Mouse (Mus musculus) neural tube, embryonic 12.5 days (tissue): ENCODE measurements around the gene Cby1. TPM values are rescaled to one million over a fixed set of nuclear protein-coding genes. Genes with fewer than 3 reads are reported as not detected.
A peak's percentile ranks its signal among the peaks of the same experiment; 100 is the strongest.

Source experiments
- ATAC-seq: fragments of 200-750 bp; cut with Nextera tagmentation; 2 replicates; pipeline ENCODE4 v1.8.0; 2017; ENCODE audit warnings: low read depth, mild to moderate bottlenecking, moderate TSS enrichment, moderate library complexity; ENCODE audit not compliant: low FRiP score
- H3K27ac ChIP-seq: fragments of 300-500 bp; sonication (generic); 2 replicates; pipeline ENCODE4 v1.5.1; 2016
- H3K27me3 ChIP-seq: fragments of 300-500 bp; sonication (generic); replicated peaks from 2 replicates; pipeline ENCODE4 v1.6.1; 2016; ENCODE audit warnings: mild to moderate bottlenecking
- H3K36me3 ChIP-seq: fragments of 300-500 bp; sonication (generic); 2 replicates; pipeline ENCODE4 v1.6.1; 2016; ENCODE audit warnings: mild to moderate bottlenecking
- H3K4me1 ChIP-seq: fragments of 300-500 bp; sonication (generic); 2 replicates; pipeline ENCODE4 v1.6.1; 2016
- H3K4me2 ChIP-seq: fragments of 300-500 bp; sonication (generic); replicated peaks from 2 replicates; pipeline ENCODE4 v1.6.1; 2016; ENCODE audit warnings: mild to moderate bottlenecking
- H3K4me3 ChIP-seq: fragments of 300-500 bp; sonication (generic); 2 replicates; pipeline ENCODE4 v1.5.1; 2016
- H3K9ac ChIP-seq: fragments of 300-500 bp; sonication (generic); 2 replicates; pipeline ENCODE4 v1.6.1; 2016; ENCODE audit warnings: mild to moderate bottlenecking
- H3K9me3 ChIP-seq: fragments of 300-500 bp; sonication (generic); 2 replicates; pipeline ENCODE4 v1.6.1; 2016; ENCODE audit warnings: mild to moderate bottlenecking
- WGBS: fragments of 180-500 bp; shearing (Covaris S2); methylation state at CpG from one replicate; pipeline ENCODE4 v1.1.7; 2016; 5-methylcytosine and 5-hydroxymethylcytosine counted together
- polyA plus RNA-seq: library from polyadenylated mRNA; unstranded; fragments of >200 nt; fragmentation: Nextera tagmentation; extraction: Ambion mirVana; gene quantifications from 2 replicates; pipeline ENCODE4 v1.2.1, GENCODE M21; 2016

Gene Cby1
- polyA plus RNA-seq, 1 experiment from 2014 or later, result 74.2 TPM

DNA sequence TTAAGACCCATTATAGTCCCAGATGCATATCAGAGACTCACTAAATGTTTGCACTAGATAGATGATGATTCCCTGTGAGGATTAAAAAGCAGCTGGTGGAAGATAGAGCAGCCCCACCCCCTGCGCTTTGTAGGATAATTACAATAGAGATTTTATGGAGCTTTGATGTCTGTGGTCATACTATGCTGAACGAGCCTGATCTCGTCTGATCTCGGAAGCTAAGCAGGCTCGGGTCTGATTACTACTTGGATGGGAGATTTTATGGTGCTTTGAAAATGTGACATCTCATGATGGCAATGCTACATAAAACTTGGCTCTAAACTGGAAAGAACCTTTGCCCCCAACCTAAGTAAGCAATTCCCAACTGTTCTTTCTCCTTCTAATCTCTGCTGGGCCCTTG is 33.3 kb downstream of the Cby1 start:
- no peak overlapping the region for H3K27ac ChIP-seq
- no peak for ATAC-seq
- H3K9me3 ChIP-seq, result no peaks in the 10 kb centered on the region
- peaks cover 38% of the 10 kb centered on the region for H3K4me1 ChIP-seq
- 0 out of 2 replicates have a peak overlapping the region, but pooled peaks have one; percentile 26 for H3K9ac ChIP-seq
- 63% methylated on average over 5 of the region's 5 CpGs for WGBS
- no peak overlapping the region for H3K4me3 ChIP-seq
- H3K36me3 ChIP-seq, result 0 out of 2 replicates have a peak, but pooled peaks cover 7% of the 10 kb centered on the region
- peak overlapping the region; percentile 82 for H3K4me2 ChIP-seq
- no peaks in the 10 kb centered on the region for H3K27me3 ChIP-seq

DNA sequence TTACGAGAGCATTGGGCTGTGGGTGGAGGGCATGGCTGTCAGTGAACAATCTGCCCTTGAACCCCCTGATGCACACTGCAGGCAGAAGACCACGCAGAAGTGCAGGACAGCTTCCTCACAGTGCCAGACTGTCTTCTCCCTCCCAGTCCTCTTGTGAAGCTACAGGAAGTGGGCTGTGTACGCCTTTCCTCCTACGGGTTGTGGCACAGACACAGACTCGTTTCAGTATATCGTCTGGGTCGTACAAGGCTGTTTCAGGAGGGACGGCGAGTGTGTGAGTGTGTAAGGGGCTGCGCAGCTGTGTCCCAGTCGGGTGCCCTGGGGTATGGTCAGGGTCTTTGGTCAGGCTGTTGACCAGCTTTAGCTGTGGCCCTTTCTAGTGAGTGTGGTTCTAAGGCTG is 34.7 kb downstream of the Cby1 start:
- H3K4me3 ChIP-seq, result no peak overlapping the region
- H3K27me3 ChIP-seq, result no peaks in the 10 kb centered on the region
- H3K27ac ChIP-seq, result no peak overlapping the region
- H3K9ac ChIP-seq, result no peak overlapping the region
- ATAC-seq, result no peak
- no peaks in the 10 kb centered on the region for H3K9me3 ChIP-seq
- H3K36me3 ChIP-seq, result 0 out of 2 replicates have a peak, but pooled peaks cover 7% of the 10 kb centered on the region
- 92% methylated on average over 11 of the region's 11 CpGs for WGBS
- 0 out of 2 replicates have a peak overlapping the region, but pooled peaks have one; percentile 9 for H3K4me2 ChIP-seq
- H3K4me1 ChIP-seq, result peaks cover 45% of the 10 kb centered on the region

DNA sequence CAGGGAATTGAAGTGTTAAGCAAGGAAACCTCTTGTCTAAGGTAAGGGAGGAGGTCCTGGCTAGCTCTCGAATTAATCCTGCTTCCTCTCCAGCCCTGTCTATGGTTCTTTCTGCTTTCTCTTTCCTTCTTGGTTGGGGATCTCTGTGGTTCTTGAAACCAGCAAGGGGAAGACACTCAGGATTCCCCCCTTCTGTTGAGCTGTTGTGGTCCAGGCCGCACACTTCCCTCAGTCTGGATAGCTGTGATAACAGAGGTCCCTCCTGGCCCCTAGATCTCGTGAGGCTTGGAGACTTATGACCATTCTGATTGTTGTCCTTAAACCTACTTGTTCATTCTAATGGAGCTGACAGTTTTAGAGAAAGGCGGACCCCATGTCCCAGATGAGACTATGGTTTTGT is 35.5 kb downstream of the Cby1 start:
- Histone ChIP-seq H3K4me3 (no peak overlapping the region), H3K9ac (no peak overlapping the region), H3K9me3 (no peaks in the 10 kb centered on the region), H3K27ac (no peak overlapping the region), H3K36me3 (0 out of 2 replicates have a peak, but pooled peaks cover 13% of the 10 kb centered on the region), H3K4me2 (no peak overlapping the region), H3K4me1 (peaks cover 41% of the 10 kb centered on the region), H3K27me3 (no peaks in the 10 kb centered on the region)
- ATAC-seq, result no peak
- WGBS, result 89% methylated on average over 4 of the region's 4 CpGs

DNA sequence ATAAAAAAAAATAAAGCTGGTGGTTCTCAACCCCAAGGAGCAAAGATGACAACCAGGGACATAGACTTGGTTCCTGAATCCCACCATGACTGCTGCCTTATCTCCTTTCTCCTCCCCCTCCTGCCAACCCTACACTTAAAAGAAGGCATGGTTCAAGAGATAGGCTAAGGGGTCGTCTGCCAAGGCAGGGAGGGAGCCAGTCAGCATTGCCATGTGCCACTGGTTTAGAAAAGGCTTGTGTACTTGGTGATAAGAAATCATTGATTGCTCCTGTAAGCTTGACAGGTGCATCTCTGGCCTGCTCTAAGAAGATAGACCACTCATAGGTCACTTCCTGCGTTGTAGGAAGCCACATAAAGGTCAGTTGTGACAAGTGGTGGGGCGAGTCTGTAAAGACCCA is 36.5 kb downstream of the Cby1 start:
- Histone ChIP-seq H3K4me2 (no peak overlapping the region), H3K4me3 (no peak overlapping the region), H3K36me3 (0 out of 2 replicates have a peak, but pooled peaks cover 13% of the 10 kb centered on the region), H3K27me3 (no peaks in the 10 kb centered on the region), H3K9ac (no peak overlapping the region), H3K9me3 (no peaks in the 10 kb centered on the region), H3K27ac (no peak overlapping the region), H3K4me1 (peaks cover 34% of the 10 kb centered on the region)
- 68% methylated on average over 3 of the region's 3 CpGs for WGBS
- no peak for ATAC-seq

DNA sequence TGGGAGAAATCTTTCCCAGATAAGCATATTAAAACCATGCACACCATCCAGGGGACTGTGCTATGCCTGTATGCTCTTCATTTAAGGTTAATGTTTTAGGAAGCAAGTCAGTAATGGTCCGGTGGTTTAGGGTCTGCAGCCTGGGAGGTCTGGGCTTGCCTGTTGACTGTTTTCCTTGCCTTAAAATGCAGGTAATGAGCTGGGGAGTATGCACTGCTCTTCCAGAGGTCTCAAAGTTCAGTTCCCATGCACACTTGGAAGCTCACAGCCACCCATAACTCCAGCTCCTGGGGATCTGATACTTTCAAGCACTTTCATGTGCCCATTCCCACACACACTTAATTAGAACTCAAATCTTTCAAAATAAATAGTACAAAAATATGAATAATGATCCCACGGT is 37.5 kb downstream of the Cby1 start:
- Histone ChIP-seq H3K9me3 (no peaks in the 10 kb centered on the region), H3K9ac (no peak overlapping the region), H3K4me2 (no peak overlapping the region), H3K27me3 (no peaks in the 10 kb centered on the region), H3K36me3 (0 out of 2 replicates have a peak, but pooled peaks cover 13% of the 10 kb centered on the region), H3K4me1 (peaks cover 30% of the 10 kb centered on the region), H3K27ac (no peak overlapping the region), H3K4me3 (no peak overlapping the region)
- 91% methylated on average over 2 of the region's 2 CpGs for WGBS
- no peak for ATAC-seq

DNA sequence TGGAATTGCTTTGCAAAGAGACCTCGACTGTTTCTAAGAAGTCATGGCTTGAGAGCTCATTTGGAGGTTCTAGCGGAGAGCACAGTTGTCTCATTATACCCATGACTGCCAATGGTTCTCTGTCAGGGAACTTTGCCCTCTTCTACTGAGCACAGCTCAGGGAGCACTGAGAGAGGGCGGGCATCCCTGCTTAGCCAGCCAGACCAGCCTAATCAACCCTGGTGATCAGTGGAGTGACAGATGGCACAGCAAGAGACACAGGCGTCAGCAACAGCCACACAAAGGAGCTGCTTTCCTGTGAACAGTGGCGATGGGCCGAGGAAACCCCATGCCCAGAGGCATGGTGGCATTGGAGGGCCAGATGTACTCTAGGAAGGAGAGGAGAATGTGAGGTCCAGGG is 38.0 kb downstream of the Cby1 start:
- Histone ChIP-seq H3K27ac (no peak overlapping the region), H3K4me3 (no peak overlapping the region), H3K4me1 (peaks cover 25% of the 10 kb centered on the region), H3K9ac (no peak overlapping the region), H3K36me3 (0 out of 2 replicates have a peak, but pooled peaks cover 13% of the 10 kb centered on the region), H3K9me3 (no peaks in the 10 kb centered on the region), H3K27me3 (no peaks in the 10 kb centered on the region), H3K4me2 (no peak overlapping the region)
- no peak for ATAC-seq
- 70% methylated on average over 6 of the region's 6 CpGs for WGBS

DNA sequence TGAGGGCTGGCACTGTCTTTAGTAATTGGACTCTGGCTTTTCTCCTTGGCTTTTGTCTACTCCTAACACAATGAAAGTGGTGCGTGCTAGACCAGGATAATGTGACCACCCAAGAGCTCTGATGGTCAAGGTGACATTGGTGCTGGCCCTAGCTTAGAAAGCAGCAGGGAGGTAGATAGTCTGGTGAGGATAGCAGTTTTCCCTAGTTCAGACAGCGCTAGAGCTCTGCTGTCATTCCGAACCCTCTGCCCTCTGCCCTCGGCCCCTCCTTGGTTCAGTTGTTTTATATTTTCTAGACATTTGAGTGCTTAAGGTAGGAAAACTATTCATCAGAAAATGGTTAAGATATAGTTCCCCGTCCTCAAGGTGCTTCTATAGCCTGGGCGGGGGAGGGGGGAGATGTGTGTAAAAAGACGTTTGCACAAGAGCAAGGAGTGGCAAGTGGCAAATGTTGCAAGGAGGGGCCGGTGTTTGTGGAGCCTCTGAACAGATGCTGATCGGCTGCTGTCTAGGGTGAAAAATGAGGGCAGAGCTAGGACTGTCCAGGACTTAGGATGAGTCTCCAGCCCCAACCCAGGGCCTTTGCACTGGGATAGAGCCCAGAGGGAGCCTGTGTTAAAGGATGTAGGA is 38.7 kb downstream of the Cby1 start:
- H3K9me3 ChIP-seq, result no peaks in the 10 kb centered on the region
- peaks cover 19% of the 10 kb centered on the region; the same call in 1 of the 2 replicates for H3K4me1 ChIP-seq
- H3K27me3 ChIP-seq, result no peaks in the 10 kb centered on the region
- H3K4me3 ChIP-seq, result no peak overlapping the region
- WGBS, result 77% methylated on average over 9 of the region's 9 CpGs
- H3K27ac ChIP-seq, result no peak overlapping the region
- no peak for ATAC-seq
- no peak overlapping the region for H3K4me2 ChIP-seq
- H3K36me3 ChIP-seq, result 0 out of 2 replicates have a peak, but pooled peaks cover 13% of the 10 kb centered on the region
- no peak overlapping the region for H3K9ac ChIP-seq

DNA sequence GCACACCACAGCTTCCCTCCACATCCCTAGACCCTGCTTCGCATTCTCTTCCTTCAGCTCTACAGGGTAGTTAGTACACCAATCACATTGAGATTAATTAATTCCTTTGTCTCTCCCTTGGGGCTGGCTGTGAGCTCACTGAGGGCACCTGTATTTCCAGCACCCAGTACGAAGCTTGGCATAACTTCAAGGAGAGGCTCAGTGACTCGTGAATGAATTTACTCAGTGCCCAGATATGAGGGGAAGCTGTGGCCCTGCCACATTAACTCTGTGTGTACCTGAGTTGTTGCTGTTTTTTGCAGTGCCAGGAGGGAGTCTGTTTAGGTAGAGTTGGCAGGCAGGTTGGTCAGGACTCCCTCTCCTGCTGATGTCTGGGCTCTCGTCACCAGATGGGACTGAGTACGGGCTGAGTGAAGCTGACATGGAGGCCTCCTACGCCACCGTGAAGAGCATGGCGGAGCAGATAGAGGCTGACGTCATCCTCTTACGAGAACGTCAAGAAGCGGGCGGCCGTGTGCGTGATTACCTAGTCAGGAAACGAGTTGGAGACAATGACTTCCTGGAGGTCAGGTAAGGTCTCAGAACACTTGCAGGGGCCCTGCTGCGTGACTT is 47.7 kb downstream of the Cby1 start:
- no peak overlapping the region for H3K4me3 ChIP-seq
- no peak overlapping the region for H3K9ac ChIP-seq
- ATAC-seq, result no peak
- no peaks in the 10 kb centered on the region for H3K4me1 ChIP-seq
- no peak overlapping the region for H3K27ac ChIP-seq
- WGBS, result 91% methylated on average over 17 of the region's 17 CpGs
- H3K4me2 ChIP-seq, result no peak overlapping the region
- no peaks in the 10 kb centered on the region for H3K27me3 ChIP-seq
- H3K36me3 ChIP-seq, result peaks cover 49% of the 10 kb centered on the region
- no peaks in the 10 kb centered on the region for H3K9me3 ChIP-seq

DNA sequence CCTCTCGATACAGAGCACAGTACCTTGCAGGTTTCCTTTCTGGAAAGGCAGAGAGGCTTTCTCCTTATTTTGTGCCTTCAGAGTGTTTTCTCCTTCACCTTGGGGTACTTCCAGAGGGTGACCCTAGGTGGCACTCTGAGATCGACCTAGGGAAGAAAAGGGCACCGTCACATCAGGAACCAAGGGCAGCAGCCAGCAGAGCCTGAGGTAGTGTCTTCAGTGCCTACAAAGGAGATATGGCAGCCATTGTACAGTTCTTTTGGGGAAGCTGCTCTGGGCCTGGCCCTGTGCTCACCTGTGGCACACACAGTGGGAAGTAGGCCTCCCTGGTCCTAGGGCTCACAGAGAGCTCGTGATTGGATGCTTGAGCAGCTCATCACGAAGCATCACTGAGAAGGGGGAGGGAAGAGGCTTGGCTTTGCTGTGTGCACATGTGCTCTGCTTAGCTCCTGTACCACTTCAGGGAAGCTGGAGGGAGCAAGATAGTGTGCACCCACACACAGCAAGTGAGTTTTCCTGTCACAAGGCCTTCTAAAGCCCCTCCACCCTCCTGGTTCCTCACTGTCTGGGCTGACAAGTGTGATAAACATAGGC is 49.3 kb downstream of the Cby1 start:
- H3K27me3 ChIP-seq, result no peaks in the 10 kb centered on the region
- no peak overlapping the region for H3K9ac ChIP-seq
- no peaks in the 10 kb centered on the region for H3K4me1 ChIP-seq
- H3K9me3 ChIP-seq, result no peaks in the 10 kb centered on the region
- H3K36me3 ChIP-seq, result peaks cover 65% of the 10 kb centered on the region
- no peak overlapping the region for H3K4me2 ChIP-seq
- no peak for ATAC-seq
- H3K27ac ChIP-seq, result no peak overlapping the region
- WGBS, result 91% methylated on average over 5 of the region's 5 CpGs
- H3K4me3 ChIP-seq, result no peak overlapping the region

DNA sequence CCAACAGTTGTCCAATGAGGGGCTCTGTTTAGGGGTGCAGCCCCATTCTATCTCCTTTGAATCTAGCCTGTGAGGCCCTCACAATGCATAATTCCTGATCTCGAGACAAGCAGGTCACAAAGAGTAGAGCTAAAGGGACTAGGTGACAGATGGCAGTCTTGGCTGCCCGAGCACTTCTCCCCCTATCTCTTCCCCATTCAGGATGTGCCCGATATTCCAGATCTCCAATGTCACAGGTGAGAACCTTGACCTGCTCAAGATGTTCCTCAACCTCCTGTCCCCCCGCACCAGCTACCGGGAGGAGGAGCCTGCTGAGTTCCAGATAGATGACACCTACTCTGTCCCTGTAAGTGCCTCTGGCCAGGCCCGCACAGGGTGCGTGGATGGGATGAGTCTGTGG is 56.6 kb downstream of the Cby1 start:
- H3K27ac ChIP-seq, result no peak overlapping the region
- WGBS, result 95% methylated on average over 7 of the region's 7 CpGs
- peaks cover 96% of the 10 kb centered on the region for H3K36me3 ChIP-seq
- ATAC-seq, result no peak
- no peaks in the 10 kb centered on the region for H3K4me1 ChIP-seq
- H3K4me3 ChIP-seq, result no peak overlapping the region
- H3K9ac ChIP-seq, result no peak overlapping the region
- H3K9me3 ChIP-seq, result no peaks in the 10 kb centered on the region
- no peak overlapping the region for H3K4me2 ChIP-seq
- H3K27me3 ChIP-seq, result no peaks in the 10 kb centered on the region

DNA sequence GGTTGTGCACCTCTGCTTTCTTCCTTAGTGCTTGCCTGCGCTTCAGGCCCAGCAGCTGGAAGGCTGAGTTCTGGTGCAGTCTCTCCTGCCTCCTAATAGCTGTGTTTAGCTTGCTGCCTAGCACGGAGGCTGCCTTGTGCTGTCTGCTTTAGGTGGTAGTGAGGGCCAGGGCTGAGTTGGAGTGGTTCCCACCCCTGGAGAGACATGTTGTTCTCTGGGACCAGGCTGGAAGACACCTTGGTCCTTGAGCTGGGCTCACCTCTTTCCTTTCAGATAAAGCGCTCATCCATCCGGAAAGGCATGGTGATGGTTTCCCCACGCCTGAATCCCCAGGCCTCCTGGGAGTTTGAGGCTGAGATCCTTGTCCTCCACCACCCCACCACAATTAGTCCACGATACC is 57.7 kb downstream of the Cby1 start:
- no peaks in the 10 kb centered on the region for H3K27me3 ChIP-seq
- H3K9ac ChIP-seq, result no peak overlapping the region
- ATAC-seq, result no peak
- WGBS, result 90% methylated on average over 6 of the region's 6 CpGs
- H3K36me3 ChIP-seq, result peaks cover 91% of the 10 kb centered on the region
- H3K4me3 ChIP-seq, result no peak overlapping the region
- no peak overlapping the region for H3K4me2 ChIP-seq
- H3K4me1 ChIP-seq, result no peaks in the 10 kb centered on the region
- H3K9me3 ChIP-seq, result no peaks in the 10 kb centered on the region
- H3K27ac ChIP-seq, result no peak overlapping the region
